ENCODE assay signal across 8 mouse cellular contexts in genomic region chr7:72306382-72306841, GRCm38 (mm10). TPM values are rescaled to one million over a fixed set of nuclear protein-coding genes. Genes with fewer than 3 reads are reported as not detected.
DNase-seq lines count a peak whose midpoint lies in the region; ATAC-seq lines count a peak whose summit lies in the region.

TSS of gene Mctp2 (minus strand) at chr7:72306608.

- H3K4me3 ChIP-seq in forebrain, embryonic 11.5 days (ENCODE audit: low read depth, low read length) = peak within 1 kb of the TSS; percentile 41

- intact Hi-C loops in heart, postnatal 25 days (cut with DNase I) = no loop called here

- H3K4me1 ChIP-seq in forebrain, embryonic 11.5 days (replicated peaks; ENCODE audit: control insufficient read depth, insufficient read depth, low read length) = 0 out of 2 replicates have a peak, but pooled peaks cover 2% of the 10 kb centered on the region

- peak within 1 kb of the TSS; percentile 91 for H3K4me2 ChIP-seq in forebrain, embryonic 11.5 days (ENCODE audit: low read depth, low read length, severe bottlenecking)

- H3K27me3 ChIP-seq in forebrain, embryonic 11.5 days (ENCODE audit: control insufficient read depth, insufficient read depth, low read length) = peaks cover 4% of the 10 kb centered on the region; the same call in 1 of the 2 replicates

- no peaks in the 10 kb centered on the region for H3K36me3 ChIP-seq in forebrain, embryonic 11.5 days (ENCODE audit: control insufficient read depth, insufficient read depth, low read length)

- WGBS in forebrain, embryonic 11.5 days = under 1% methylated on average over 28 of the region's 28 CpGs
- WGBS in large intestine, adult 2 months = under 1% methylated on average over 28 of the region's 28 CpGs

- DNase-seq in layer of hippocampus, adult 9-11 months = peak; percentile 6
- no peak for DNase-seq in layer of hippocampus, postnatal 14 days (ENCODE audit: low spot score in 2 of 2)
- peak; percentile 55 for DNase-seq in forebrain, embryonic 11.5 days (ENCODE audit: low spot score)
- DNase-seq in heart, postnatal 25 days (ENCODE audit: low spot score) = peak; percentile 8
- DNase-seq in large intestine, adult 2 months (ENCODE audit: low read depth, low spot score) = peak; percentile 88
- DNase-seq in lung, postnatal 25 days (ENCODE audit: low spot score) = peak; percentile 86
- DNase-seq in retina, postnatal 1 day = peak; percentile 50
- peak; percentile 80 to 87 for DNase-seq in thymus, postnatal 36 days

- H3K9me3 ChIP-seq in forebrain, embryonic 11.5 days (ENCODE audit: control insufficient read depth, low read length) = no peaks in the 10 kb centered on the region

- ATAC-seq in forebrain, embryonic 11.5 days (replicated peaks; ENCODE audit: low FRiP score) = peak; percentile 69

- H3K27ac ChIP-seq in forebrain, embryonic 11.5 days (ENCODE audit: low read depth, low read length) = no peak within 1 kb of the TSS

- peak within 1 kb of the TSS; percentile 35 for H3K9ac ChIP-seq in forebrain, embryonic 11.5 days (ENCODE audit: low read length)

RNA-seq across cellular contexts. Expression of gene Mctp2, which starts in this region (rescaled TPM):
- 1 to 10 TPM; 1.3 to 1.8 TPM for total RNA-seq in layer of hippocampus, postnatal 14 days (2021)
- polyA plus RNA-seq in forebrain, embryonic 11.5 days (2014; fragmentation: Nextera tagmentation; extraction: Ambion mirVana) = 0.08 and 0.09 TPM in 2 replicates
- under 1 TPM; 0.44 to 0.45 TPM for total RNA-seq in heart, postnatal 25 days (2021)
- polyA plus RNA-seq in large intestine, adult 2 months (2012; rRNA removed) = 0.95 and 2.2 TPM in 2 replicates

Comparison
In these comparisons a context has a peak if more than half of its experiments do, and no peak if none do; other contexts are left out.
1. DNase-seq: peak in layer of hippocampus, adult 9-11 months (single experiment), large intestine, adult 2 months (single experiment), lung, postnatal 25 days (single experiment), retina, postnatal 1 day (single experiment) and thymus, postnatal 36 days (2 of 2); none in layer of hippocampus, postnatal 14 days (0 of 2).
2. Peak in DNase-seq, ATAC-seq, H3K4me3 ChIP-seq, H3K9ac ChIP-seq and H3K4me2 ChIP-seq in forebrain, embryonic 11.5 days; RNA of the gene not detected or under 1 TPM.
3. Peak in DNase-seq in heart, postnatal 25 days; RNA of the gene not detected or under 1 TPM.